Mouse (Mus musculus) myocyte (in vitro differentiated cells): ENCODE data around the gene Nmu. TPM values are rescaled to one million over a fixed set of nuclear protein-coding genes. Genes with fewer than 3 reads are reported as not detected.

Experiments
- H3K27me3 ChIP-seq: one replicate; pipeline ENCODE4 v1.6.1; 2011; ENCODE audit not compliant: control insufficient read depth, insufficient read depth, insufficient read length
- H3K36me3 ChIP-seq: one replicate; pipeline ENCODE4 v1.6.1; 2011; ENCODE audit not compliant: control insufficient read depth, insufficient read depth
- H3K4me2 ChIP-seq: one replicate; pipeline ENCODE4 v1.6.1; 2011; ENCODE audit warnings: low read depth, control low read depth
- H3K4me3 ChIP-seq: one replicate; pipeline ENCODE4 v1.5.1; 2011; ENCODE audit warnings: mild to moderate bottlenecking, control low read depth, moderate library complexity
- H3K79me2 ChIP-seq: one replicate; pipeline ENCODE4 v1.6.1; 2011; ENCODE audit not compliant: control insufficient read depth, insufficient read depth
- H3ac ChIP-seq: one replicate; pipeline ENCODE4 v1.6.1; 2011; ENCODE audit not compliant: control insufficient read depth, insufficient read length
- CEBPB ChIP-seq: IDR thresholded peaks from 2 replicates; pipeline ENCODE4 v1.6.1; 2011; ENCODE audit warnings: mild to moderate bottlenecking, moderate library complexity; ENCODE audit not compliant: poor library complexity, insufficient read depth, severe bottlenecking
- E2F4 ChIP-seq: IDR thresholded peaks from one replicate; pipeline ENCODE4 v1.6.1; 2011; ENCODE audit warnings: mild to moderate bottlenecking, control low read depth, moderate library complexity; ENCODE audit not compliant: insufficient read depth
- MAX ChIP-seq: IDR thresholded peaks from one replicate; pipeline ENCODE4 v1.6.1; 2011; ENCODE audit warnings: low read depth, mild to moderate bottlenecking, control low read depth
- MYOD1 ChIP-seq, 3 experiments: IDR thresholded peaks; one replicate each; pipeline ENCODE4 v1.6.1; 2011; ENCODE audit warnings: control low read depth in 2 of 3, low read depth in 2 of 3, mild to moderate bottlenecking in 2 of 3, moderate library complexity in 1 of 3; ENCODE audit not compliant: insufficient read length in 2 of 3, control insufficient read depth in 1 of 3
- MYOG ChIP-seq, 3 experiments: IDR thresholded peaks; one replicate each; pipeline ENCODE4 v1.6.1; 2011; ENCODE audit warnings: control low read depth in 2 of 3, low read depth in 2 of 3, mild to moderate bottlenecking in 2 of 3; ENCODE audit not compliant: insufficient read length in 2 of 3, control insufficient read depth in 1 of 3, insufficient read depth in 1 of 3
- POLR2A ChIP-seq: IDR thresholded peaks from one replicate; pipeline ENCODE4 v1.6.1; 2011; ENCODE audit warnings: low read depth, mild to moderate bottlenecking, control low read depth, moderate library complexity; ENCODE audit not compliant: insufficient read length
- POLR2AphosphoS2 ChIP-seq: IDR thresholded peaks from one replicate; pipeline ENCODE4 v1.6.1; 2011; ENCODE audit warnings: low read depth, control low read depth; ENCODE audit not compliant: insufficient read length
- REST ChIP-seq: IDR thresholded peaks from one replicate; pipeline ENCODE4 v1.6.1; 2011; ENCODE audit warnings: mild to moderate bottlenecking, control low read depth, moderate library complexity; ENCODE audit not compliant: insufficient read depth, insufficient read length
- SRF ChIP-seq: IDR thresholded peaks from one replicate; pipeline ENCODE4 v1.6.1; 2011; ENCODE audit warnings: low read depth; ENCODE audit not compliant: control insufficient read depth, insufficient read length
- TCF12 ChIP-seq: IDR thresholded peaks from one replicate; pipeline ENCODE4 v1.6.1; 2011; ENCODE audit warnings: mild to moderate bottlenecking, control low read depth; ENCODE audit not compliant: poor library complexity, insufficient read depth, severe bottlenecking
- TCF3 ChIP-seq: IDR thresholded peaks from one replicate; pipeline ENCODE4 v1.6.1; 2011; ENCODE audit warnings: low read depth, control low read depth; ENCODE audit not compliant: insufficient read length
- USF1 ChIP-seq: IDR thresholded peaks from one replicate; pipeline ENCODE4 v1.6.1; 2011; ENCODE audit warnings: low read depth, mild to moderate bottlenecking, control low read depth, moderate library complexity
- polyA plus RNA-seq: library from polyadenylated mRNA; unstranded; fragments of >200 nt; fragmentation: generic; extraction: Trizol; gene quantifications from one replicate; pipeline ENCODE4 v1.2.1, GENCODE M21; 2012; ENCODE audit warnings: missing spikeins

Nmu gene
- polyA plus RNA-seq, 1 experiment, result not detected

DNA sequence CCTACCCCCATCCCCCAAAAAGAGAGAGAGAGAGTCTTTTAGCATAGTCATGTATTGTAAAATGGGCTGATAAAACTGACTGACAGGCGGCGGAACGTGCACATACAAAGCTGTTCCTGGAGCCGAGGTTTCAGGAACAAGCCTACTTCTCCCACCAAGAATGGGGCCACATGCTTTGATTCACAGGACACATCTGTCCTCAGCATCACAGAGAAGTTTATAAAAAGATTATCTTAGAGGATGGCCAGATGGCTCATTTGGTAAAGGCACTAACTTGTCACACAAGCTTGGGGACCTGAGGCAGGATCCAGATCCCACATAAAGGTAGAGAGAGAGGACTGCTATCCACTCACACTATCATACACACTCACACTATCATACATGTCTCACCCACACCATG lies 38.5 kb downstream of the Nmu start:
- no peak overlapping the region for H3ac ChIP-seq
- no peaks in the 10 kb centered on the region for H3K36me3 ChIP-seq
- no peaks in the 10 kb centered on the region for H3K79me2 ChIP-seq
- H3K27me3 ChIP-seq, result no peaks in the 10 kb centered on the region
- TF ChIP-seq POLR2A, result no peak
- TF ChIP-seq MYOG (IDR thresholded peaks at IDR 0.05; ENCODE audit: control insufficient read depth in 1 of 3, insufficient read depth in 1 of 3, insufficient read length in 2 of 3, low read depth in 2 of 3), result no peak
- no peak for TF ChIP-seq TCF3
- no peak for TF ChIP-seq TCF12
- TF ChIP-seq MYOD1 (IDR thresholded peaks at IDR 0.05; ENCODE audit: control insufficient read depth in 1 of 3, insufficient read length in 2 of 3, low read depth in 2 of 3), result no peak
- TF ChIP-seq SRF, result no peak
- no peak for TF ChIP-seq USF1
- TF ChIP-seq REST, result no peak
- TF ChIP-seq MAX, result no peak
- no peak for TF ChIP-seq E2F4
- no peak for TF ChIP-seq POLR2AphosphoS2
- TF ChIP-seq CEBPB, result no peak
- H3K4me3 ChIP-seq, result no peak overlapping the region
- no peak overlapping the region for H3K4me2 ChIP-seq

GRCm38 (mm10) chr5:76321249-76322196 lies 42.1 kb downstream of the Nmu start:
- Histone ChIP-seq H3K4me3 (no peak overlapping the region), H3K4me2 (no peak overlapping the region), H3K27me3 (no peaks in the 10 kb centered on the region), H3ac (no peak overlapping the region), H3K79me2 (no peaks in the 10 kb centered on the region), H3K36me3 (no peaks in the 10 kb centered on the region)
- TF ChIP-seq TCF12 (no peak), MYOD1 (IDR thresholded peaks at IDR 0.05; ENCODE audit: control insufficient read depth in 1 of 3, insufficient read length in 2 of 3, low read depth in 2 of 3) (no peak), MAX (no peak), SRF (no peak), POLR2A (no peak), TCF3 (no peak), E2F4 (no peak), USF1 (no peak), REST (no peak)

- Histone ChIP-seq H3K4me3 (no peak overlapping the region), H3K36me3 (no peaks in the 10 kb centered on the region), H3K27me3 (no peaks in the 10 kb centered on the region), H3ac (no peak overlapping the region), H3K79me2 (peaks cover 3% of the 10 kb centered on the region), H3K4me2 (no peak overlapping the region)
- TF ChIP-seq TCF12 (no peak), POLR2AphosphoS2 (no peak), MYOD1 (IDR thresholded peaks at IDR 0.05; ENCODE audit: control insufficient read depth in 1 of 3, insufficient read length in 2 of 3, low read depth in 2 of 3) (no peak), MAX (no peak), REST (no peak), E2F4 (no peak), SRF (no peak), TCF3 (no peak), USF1 (no peak), CEBPB (no peak), MYOG (IDR thresholded peaks at IDR 0.05; ENCODE audit: control insufficient read depth in 1 of 3, insufficient read depth in 1 of 3, insufficient read length in 2 of 3, low read depth in 2 of 3) (no peak), POLR2A (no peak)
Measured at GRCm38 (mm10) chr5:76308206-76308605, 55.4 kb downstream of the Nmu start.

GRCm38 (mm10) chr5:76306261-76306660 lies 57.3 kb downstream of the Nmu start:
- Histone ChIP-seq H3K4me3 (peak overlapping the region; percentile 65), H3K79me2 (peaks cover 23% of the 10 kb centered on the region), H3K27me3 (no peaks in the 10 kb centered on the region), H3K36me3 (no peaks in the 10 kb centered on the region), H3ac (no peak overlapping the region), H3K4me2 (peak overlapping the region; percentile 98)
- TF ChIP-seq TCF3, result no peak
- no peak for TF ChIP-seq POLR2A
- no peak for TF ChIP-seq TCF12
- no peak for TF ChIP-seq POLR2AphosphoS2
- no peak for TF ChIP-seq USF1

DNA sequence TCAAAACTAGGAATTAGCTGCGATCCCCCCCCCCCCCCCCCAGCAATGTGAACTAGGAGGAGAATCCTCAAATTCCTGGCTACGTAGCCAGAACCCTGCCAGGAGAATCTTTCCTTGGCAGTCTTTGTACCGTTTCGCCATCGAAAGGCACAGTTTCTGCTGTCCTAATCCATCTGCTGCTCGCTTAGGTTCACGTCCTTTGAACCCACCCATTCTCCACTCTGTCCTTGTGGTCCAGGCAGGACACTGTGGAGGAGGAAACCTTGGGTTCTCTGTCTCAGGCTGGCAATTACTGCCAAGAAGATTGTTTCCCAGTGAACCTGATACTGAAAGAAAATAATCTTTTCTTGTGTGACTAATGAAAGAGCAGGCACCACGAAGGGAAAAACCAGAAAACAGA lies 58.0 kb downstream of the Nmu start:
- peak overlapping the region; percentile 98 for H3K4me2 ChIP-seq
- H3K36me3 ChIP-seq, result no peaks in the 10 kb centered on the region
- TF ChIP-seq POLR2A (peak; percentile 24), TCF12 (no peak), MAX (no peak), TCF3 (no peak)
- H3K27me3 ChIP-seq, result no peaks in the 10 kb centered on the region
- peaks cover 29% of the 10 kb centered on the region for H3K79me2 ChIP-seq
- peak overlapping the region; percentile 65 for H3K4me3 ChIP-seq
- H3ac ChIP-seq, result peak overlapping the region; percentile 98
